Comparison of ENCODE assay signal across 8 mouse cellular contexts in genomic region chr2:25167481-25167880, GRCm38 (mm10). TPM values are rescaled to one million over a fixed set of nuclear protein-coding genes. Genes with fewer than 3 reads are reported as not detected.
A peak's percentile ranks its signal among the peaks of the same experiment; 100 is the strongest.
DNase-seq lines count a peak whose midpoint lies in the region; ATAC-seq and TF ChIP-seq lines count a peak whose summit lies in the region.
"Had no signal": no experiment of that assay in that cellular context is flagged by ENCODE, and none has a peak within 500 bp of the region (broad histone marks: within the 10 kb centered on the region; RNA-seq: fewer than 3 reads in every experiment).

No protein-coding gene starts in this region.

- H3K4me1 ChIP-seq in megakaryocyte, embryonic 14.5 days, result peaks cover 65% of the 10 kb centered on the region
- peaks cover 63% of the 10 kb centered on the region for H3K4me1 ChIP-seq in forebrain, embryonic 12.5 days
- H3K4me1 ChIP-seq in limb, embryonic 10.5 days, result peaks cover 55% of the 10 kb centered on the region
- peaks cover 19% of the 10 kb centered on the region for H3K4me1 ChIP-seq in olfactory bulb, adult 2 months (ENCODE audit: control insufficient read depth, insufficient read depth, low read length)

- DNase-seq in limb, embryonic 10.5 days (ENCODE audit: low spot score), result no peak
- no peak for DNase-seq in urinary bladder, postnatal 4 days (ENCODE audit: low spot score in 2 of 2)
- DNase-seq in cerebellum, adult 18-20 months, result no peak

- H3K4me3 ChIP-seq in megakaryocyte, embryonic 14.5 days (replicated peaks), result peak overlapping the region; percentile 67
- H3K4me3 ChIP-seq in forebrain, embryonic 12.5 days (replicated peaks), result peak overlapping the region; percentile 44
- H3K4me3 ChIP-seq in limb, embryonic 10.5 days, result peak overlapping the region; percentile 65
- H3K4me3 ChIP-seq in olfactory bulb, adult 2 months (ENCODE audit: insufficient read depth, low read depth, low read length), result peak overlapping the region; percentile 31

- H3K27ac ChIP-seq in forebrain, embryonic 12.5 days, result peak overlapping the region; percentile 91
- peak overlapping the region; percentile 91 for H3K27ac ChIP-seq in limb, embryonic 10.5 days
- H3K27ac ChIP-seq in olfactory bulb, adult 2 months (ENCODE audit: insufficient read depth, low read depth, low read length), result 0 out of 2 replicates have a peak overlapping the region, but pooled peaks have one; percentile 8

- H3K9me3 ChIP-seq in megakaryocyte, embryonic 14.5 days, result no peaks in the 10 kb centered on the region
- H3K9me3 ChIP-seq in forebrain, embryonic 12.5 days, result no peaks in the 10 kb centered on the region
- no peaks in the 10 kb centered on the region for H3K9me3 ChIP-seq in limb, embryonic 10.5 days (replicated peaks)

- H3K36me3 ChIP-seq in megakaryocyte, embryonic 14.5 days (replicated peaks; ENCODE audit: low read length), result no peaks in the 10 kb centered on the region
- H3K36me3 ChIP-seq in forebrain, embryonic 12.5 days (replicated peaks), result no peaks in the 10 kb centered on the region
- H3K36me3 ChIP-seq in limb, embryonic 10.5 days, result no peaks in the 10 kb centered on the region

- WGBS in forebrain, embryonic 12.5 days, result 19% methylated on average over 4 of the region's 4 CpGs
- WGBS in limb, embryonic 10.5 days, result 20% methylated on average over 4 of the region's 4 CpGs
- WGBS in olfactory bulb, adult 2 months, result 38% methylated on average over 4 of the region's 4 CpGs

- peak overlapping the region; percentile 76 for H3K4me2 ChIP-seq in forebrain, embryonic 12.5 days

- TF ChIP-seq POLR2A in olfactory bulb, adult 2 months (IDR thresholded peaks at IDR 0.05; ENCODE audit: insufficient read depth, low read depth, low read length), result no peak

- H3K27me3 ChIP-seq in megakaryocyte, embryonic 14.5 days (replicated peaks), result peaks cover 24% of the 10 kb centered on the region
- no peaks in the 10 kb centered on the region for H3K27me3 ChIP-seq in forebrain, embryonic 12.5 days
- H3K27me3 ChIP-seq in limb, embryonic 10.5 days (ENCODE audit: low read depth, poor library complexity, severe bottlenecking), result peaks cover 7% of the 10 kb centered on the region; the same call in 1 of the 2 replicates

- no peak for ATAC-seq in megakaryocyte, adult 5-6 weeks (ENCODE audit: poor library complexity, severe bottlenecking)
- peak; percentile 13; the same call in 1 of the 2 replicates for ATAC-seq in forebrain, embryonic 12.5 days (ENCODE audit: low FRiP score)

- no peak for TF ChIP-seq CTCF in olfactory bulb, adult 2 months (IDR thresholded peaks at IDR 0.05; ENCODE audit: insufficient read depth, low read depth, low read length)

- peak overlapping the region; percentile 61 for H3K9ac ChIP-seq in forebrain, embryonic 12.5 days

RNA-seq across cellular contexts. Expression of gene Nrarp, which starts 13.1 kb away (rescaled TPM):
- polyA plus RNA-seq in megakaryocyte, embryonic 14.5 days (2012; ENCODE audit: insufficient read depth, low replicate concordance), result 7.9 and 8.1 TPM in 2 replicates
- total RNA-seq in megakaryocyte, adult 5-6 weeks (2015), result 1.1 TPM in 1 of 2 replicates, not detected in the other
- total RNA-seq in megakaryocyte, adult 5-6 weeks (2017), result 0.22 and 0.28 TPM in 2 replicates
- polyA plus RNA-seq in forebrain, embryonic 12.5 days (2016; fragmentation: Nextera tagmentation; extraction: Ambion mirVana), result 76.8 and 81.0 TPM in 2 replicates
- 7.9 and 10.3 TPM in 2 replicates for polyA plus RNA-seq in limb, embryonic 10.5 days (2016; fragmentation: Nextera tagmentation; extraction: Ambion mirVana)
- polyA plus RNA-seq in olfactory bulb, adult 2 months (2012; ENCODE audit: insufficient read depth, insufficient read length, low replicate concordance, missing spikeins), result not detected in 2 replicates

RNA-seq across cellular contexts. Expression of gene Tor4a, which starts 29.2 kb away (rescaled TPM):
- polyA plus RNA-seq in megakaryocyte, embryonic 14.5 days (2012; ENCODE audit: insufficient read depth, low replicate concordance), result 10.3 and 14.6 TPM in 2 replicates
- 17.4 and 19.7 TPM in 2 replicates for total RNA-seq in megakaryocyte, adult 5-6 weeks (2015)
- 25.1 and 29.6 TPM in 2 replicates for total RNA-seq in megakaryocyte, adult 5-6 weeks (2017)
- polyA plus RNA-seq in forebrain, embryonic 12.5 days (2016; fragmentation: Nextera tagmentation; extraction: Ambion mirVana), result 0.62 and 1.0 TPM in 2 replicates
- polyA plus RNA-seq in limb, embryonic 10.5 days (2016; fragmentation: Nextera tagmentation; extraction: Ambion mirVana), result 3.2 TPM in 2 replicates
- polyA plus RNA-seq in olfactory bulb, adult 2 months (2012; ENCODE audit: insufficient read depth, insufficient read length, low replicate concordance, missing spikeins), result not detected in 2 replicates

RNA-seq across cellular contexts. Expression of gene Nelfb, which starts 43.8 kb away (rescaled TPM):
- polyA plus RNA-seq in megakaryocyte, embryonic 14.5 days (2012; ENCODE audit: insufficient read depth, low replicate concordance), result 22.9 and 24.0 TPM in 2 replicates
- total RNA-seq in megakaryocyte, adult 5-6 weeks (2015), result 21.4 and 23.8 TPM in 2 replicates
- 30.1 and 36.5 TPM in 2 replicates for total RNA-seq in megakaryocyte, adult 5-6 weeks (2017)
- polyA plus RNA-seq in forebrain, embryonic 12.5 days (2016; fragmentation: Nextera tagmentation; extraction: Ambion mirVana), result 106 and 111 TPM in 2 replicates
- 129 and 137 TPM in 2 replicates for polyA plus RNA-seq in limb, embryonic 10.5 days (2016; fragmentation: Nextera tagmentation; extraction: Ambion mirVana)
- polyA plus RNA-seq in olfactory bulb, adult 2 months (2012; ENCODE audit: insufficient read depth, insufficient read length, low replicate concordance, missing spikeins), result not detected in 2 replicates

RNA-seq across cellular contexts. Expression of gene Stpg3, which starts 47.0 kb away (rescaled TPM):
- polyA plus RNA-seq in megakaryocyte, embryonic 14.5 days (2012; ENCODE audit: insufficient read depth, low replicate concordance), result 0.08 and 1.5 TPM in 2 replicates
- not detected in 2 replicates for total RNA-seq in megakaryocyte, adult 5-6 weeks (2015)
- total RNA-seq in megakaryocyte, adult 5-6 weeks (2017), result not detected in 2 replicates
- not detected in 2 replicates for polyA plus RNA-seq in forebrain, embryonic 12.5 days (2016; fragmentation: Nextera tagmentation; extraction: Ambion mirVana)
- polyA plus RNA-seq in limb, embryonic 10.5 days (2016; fragmentation: Nextera tagmentation; extraction: Ambion mirVana), result 0.14 TPM in 1 of 2 replicates, not detected in the other
- polyA plus RNA-seq in olfactory bulb, adult 2 months (2012; ENCODE audit: insufficient read depth, insufficient read length, low replicate concordance, missing spikeins), result not detected in 2 replicates
- total RNA-seq: adrenal gland, adult 18-20 months had no signal

RNA-seq across cellular contexts. Expression of gene Fam166a, which starts 51.1 kb away (rescaled TPM):
- polyA plus RNA-seq in megakaryocyte, embryonic 14.5 days (2012; ENCODE audit: insufficient read depth, low replicate concordance), result not detected in 2 replicates
- total RNA-seq in megakaryocyte, adult 5-6 weeks (2015), result 0.20 and 0.57 TPM in 2 replicates
- not detected in 2 replicates for total RNA-seq in megakaryocyte, adult 5-6 weeks (2017)
- 0.46 and 0.87 TPM in 2 replicates for polyA plus RNA-seq in forebrain, embryonic 12.5 days (2016; fragmentation: Nextera tagmentation; extraction: Ambion mirVana)
- polyA plus RNA-seq in limb, embryonic 10.5 days (2016; fragmentation: Nextera tagmentation; extraction: Ambion mirVana), result 1.0 TPM in 1 of 2 replicates, not detected in the other
- polyA plus RNA-seq in olfactory bulb, adult 2 months (2012; ENCODE audit: insufficient read depth, insufficient read length, low replicate concordance, missing spikeins), result not detected in 2 replicates
- total RNA-seq: adrenal gland, adult 18-20 months had no signal

Comparison
In these comparisons a context has a peak if more than half of its experiments do, and no peak if none do; other contexts are left out.
1. H3K27ac ChIP-seq: peak in every context shown above with its lines; median percentile 91 in forebrain, embryonic 12.5 days; 91 in limb, embryonic 10.5 days; 8 in olfactory bulb, adult 2 months.